Mouse (Mus musculus): ENCODE results near the gene Adam30. TPM values are rescaled to one million over a fixed set of nuclear protein-coding genes. Genes with fewer than 3 reads are reported as not detected.

The Adam30 gene
- polyA plus RNA-seq, 1 experiment = not detected

- no peak overlapping the region for H3K27ac ChIP-seq (ENCODE audit: insufficient read depth, low read length)
- no peaks in the 10 kb centered on the region for H3K4me1 ChIP-seq (ENCODE audit: control insufficient read depth, insufficient read depth, low read length)
- TF ChIP-seq POLR2A (IDR thresholded peaks at IDR 0.05; ENCODE audit: low read depth, low read length) (no peak), CTCF (IDR thresholded peaks at IDR 0.05; ENCODE audit: borderline replicate concordance, insufficient read depth, low read length) (no peak)
- H3K4me3 ChIP-seq (ENCODE audit: insufficient read depth, low read length) = no peak overlapping the region
Observed at GRCm38 (mm10) chr3:98211301-98212081, 51.1 kb downstream of the Adam30 start.

Other genes with a start within 250 kb of the Adam30 start
- 45.2 and 49.4 TPM in 2 replicates for gene Notch2, start 147.1 kb upstream of the Adam30 start, polyA plus RNA-seq (2011; ENCODE audit: insufficient read length, low read depth, missing spikeins)
- gene Reg4, start 61.5 kb downstream of the Adam30 start, polyA plus RNA-seq (2011; ENCODE audit: insufficient read length, low read depth, missing spikeins) = not detected in 2 replicates
- not detected in 2 replicates for gene Hmgcs2, start 119.8 kb downstream of the Adam30 start, polyA plus RNA-seq (2011; ENCODE audit: insufficient read length, low read depth, missing spikeins)
- 232 and 249 TPM in 2 replicates for gene Phgdh, start 179.4 kb downstream of the Adam30 start, polyA plus RNA-seq (2011; ENCODE audit: insufficient read length, low read depth, missing spikeins)
- 7.6 and 10.2 TPM in 2 replicates for gene Zfp697, start 221.8 kb downstream of the Adam30 start, polyA plus RNA-seq (2011; ENCODE audit: insufficient read length, low read depth, missing spikeins)

Data from embryonic fibroblast, embryonic 13.5 days (primary cell).